Mouse (Mus musculus): ENCODE measurements at regions not wholly inside any gene's neighbourhood (a gene's known extent, or its start where the extent isn't known, plus 50 kb on each side); places are given as distances from the start of the nearest gene placed in this dataset.

DNA sequence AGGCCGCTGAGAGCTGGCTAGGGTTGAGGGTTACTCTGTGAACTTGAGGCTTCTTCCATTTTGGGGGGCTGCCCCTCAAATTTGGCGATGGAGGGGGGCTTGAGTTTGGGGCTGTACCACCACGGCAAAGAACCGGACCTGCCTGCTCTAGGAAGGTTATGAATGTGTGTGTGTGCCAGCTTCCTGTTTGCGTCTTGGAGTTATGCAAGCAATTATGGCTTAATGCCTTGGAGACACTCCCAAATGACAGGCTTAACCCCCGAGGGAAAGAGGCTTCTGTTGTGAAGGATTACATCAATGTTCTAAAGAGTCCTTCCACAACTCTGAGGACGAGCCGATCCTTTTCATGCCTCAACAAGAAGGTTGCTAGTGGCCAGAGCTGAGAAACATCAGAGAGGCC lies 294.1 kb downstream of the Bcl11a start:
- intact Hi-C loops (cut with DNase I): no loop called here
- DNase-seq: no peak

DNA sequence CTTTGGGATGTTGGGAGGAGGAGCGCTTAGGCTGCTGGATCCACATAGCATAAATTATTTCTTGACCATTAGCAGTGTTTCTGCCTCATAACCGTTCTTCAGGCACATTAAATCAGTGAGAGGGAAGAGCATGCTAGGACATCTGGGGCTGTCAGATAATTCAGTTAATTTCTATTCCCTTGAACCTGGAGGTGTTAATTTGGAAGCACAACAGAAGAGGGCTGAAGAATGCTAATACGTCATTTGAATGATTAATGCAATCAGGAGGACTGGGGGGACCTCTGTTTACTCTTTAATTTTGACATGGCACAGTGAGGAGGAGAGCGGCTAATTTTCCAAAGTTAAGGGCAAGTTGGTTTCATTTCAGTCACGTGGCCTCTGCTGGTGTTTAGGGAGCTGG lies 294.8 kb downstream of the Bcl11a start:
- intact Hi-C loops (cut with DNase I): no loop called here
- no peak for DNase-seq

DNA sequence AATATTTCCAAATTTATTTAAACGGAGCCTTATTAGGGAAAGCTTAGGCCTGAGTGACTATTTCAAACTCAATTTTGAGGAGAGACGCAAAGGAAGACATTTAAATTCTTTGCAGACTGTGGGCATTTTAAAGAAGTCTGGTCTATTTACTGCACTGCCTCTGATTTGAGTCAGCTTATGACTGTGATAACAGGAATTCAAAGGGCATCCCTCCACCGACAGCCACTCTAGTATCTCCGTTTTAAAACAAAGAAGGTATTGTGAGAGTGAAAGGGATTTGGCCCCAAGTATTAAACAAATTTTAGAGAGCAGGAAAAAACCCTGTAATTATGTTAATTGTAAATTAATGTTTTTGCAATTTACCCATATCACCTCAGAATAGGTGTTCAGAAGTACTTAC lies 295.4 kb downstream of the Bcl11a start:
- no peak for DNase-seq
- intact Hi-C loops (cut with DNase I): no loop called here

DNA sequence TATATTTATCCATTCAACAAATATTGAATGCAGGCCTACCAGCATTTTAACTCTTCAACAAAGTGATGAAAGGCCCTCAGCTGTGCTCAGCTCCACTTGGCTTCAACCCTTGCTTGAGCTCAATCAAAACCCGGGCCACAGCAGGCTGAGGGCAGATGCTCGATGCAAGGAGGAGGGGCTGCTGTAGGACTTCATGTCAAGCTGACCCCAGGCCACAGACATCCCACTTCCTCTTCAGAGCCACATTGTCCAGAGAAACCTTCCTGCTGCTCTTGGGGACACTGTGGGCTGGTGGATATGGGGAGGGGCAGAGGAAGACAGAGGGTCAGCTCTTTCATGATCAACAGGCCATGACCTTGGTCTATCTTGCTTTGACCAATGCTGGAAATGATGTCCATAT lies 299.7 kb downstream of the Bcl11a start:
- no peak for DNase-seq

DNA sequence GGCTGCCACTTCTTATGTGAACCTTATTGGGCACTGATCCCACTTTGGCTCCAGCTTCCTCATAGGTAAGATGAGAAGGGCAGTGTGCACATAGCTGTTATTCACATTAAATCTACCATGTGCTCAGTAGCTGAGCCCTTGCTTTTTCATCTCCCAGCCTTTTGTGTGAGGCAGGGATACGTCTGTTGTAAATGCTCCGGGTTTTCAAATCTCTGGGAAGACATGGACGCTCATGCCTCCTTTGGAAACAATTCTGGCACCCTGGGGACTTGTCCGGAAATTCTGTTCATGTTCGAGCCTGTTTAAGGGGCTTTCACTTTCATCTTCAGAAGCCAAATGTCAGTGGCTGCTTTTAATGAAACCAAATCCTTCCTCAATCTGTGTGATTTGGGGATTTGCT lies 312.7 kb downstream of the Bcl11a start:
- DNase-seq: no peak
- intact Hi-C loops (cut with DNase I): no loop called here

More for the DNA sequence above, 299.7 kb downstream of the Bcl11a start:
- intact Hi-C loops (cut with DNase I): no loop called here

DNA sequence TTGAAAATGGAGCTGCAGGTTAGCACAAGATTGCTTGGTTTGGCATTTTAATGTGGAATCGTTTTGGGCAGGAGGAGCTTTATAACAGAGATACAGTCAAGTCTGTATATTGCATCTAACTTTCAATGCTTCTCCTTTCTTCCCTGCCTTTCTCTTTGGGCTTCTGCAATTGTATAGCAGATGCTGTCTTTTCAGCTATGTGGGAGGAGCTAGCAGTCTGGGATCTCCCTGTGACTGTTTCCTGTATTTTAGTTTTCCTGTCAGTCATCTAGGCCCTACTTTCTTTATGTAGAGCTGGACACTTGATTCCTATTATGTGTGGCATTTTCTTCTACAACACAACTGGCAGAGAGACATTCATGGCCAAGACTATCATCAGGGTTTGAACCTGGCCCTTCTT lies 313.5 kb downstream of the Bcl11a start:
- no peak for DNase-seq
- intact Hi-C loops (cut with DNase I): no loop called here

DNA sequence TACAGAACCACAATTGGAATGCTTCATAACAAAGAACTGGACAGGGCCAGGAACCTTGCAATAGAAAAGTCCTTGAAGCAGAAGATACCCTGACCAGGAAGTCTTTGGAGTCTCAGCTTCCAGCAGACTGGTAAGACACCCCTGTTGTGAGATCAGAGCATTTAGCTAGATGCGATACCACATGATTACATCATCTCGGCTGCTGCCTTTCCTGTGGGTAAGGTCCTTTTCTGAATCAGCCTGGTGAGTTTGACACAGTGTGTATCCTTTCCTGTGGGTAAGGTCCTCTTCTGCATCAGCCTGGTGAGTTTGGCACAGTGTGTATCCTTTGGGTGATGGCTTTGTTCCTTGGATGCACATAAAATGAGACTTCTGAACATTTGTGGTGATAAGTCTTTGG lies 317.6 kb downstream of the Bcl11a start:
- intact Hi-C loops (cut with DNase I): no loop called here
- DNase-seq: no peak

DNA sequence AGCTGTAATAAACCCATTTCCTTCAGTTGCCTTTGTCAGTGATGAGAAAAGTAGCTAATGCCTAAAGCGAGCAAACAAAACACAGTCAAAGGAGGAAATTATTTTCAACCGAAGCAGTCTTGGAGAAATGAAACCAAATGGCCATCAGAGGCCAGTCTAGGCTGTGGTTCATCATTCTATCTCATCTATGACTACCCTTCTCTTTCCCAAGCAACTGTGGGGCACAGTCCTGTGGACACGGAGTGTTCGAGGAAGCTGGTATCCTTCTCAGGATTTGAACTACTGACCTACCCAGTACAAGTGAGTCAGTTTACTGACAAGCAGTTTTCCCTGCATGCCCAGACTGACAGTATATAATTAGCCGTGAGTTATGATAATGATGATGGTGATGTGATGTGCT lies 319.1 kb downstream of the Bcl11a start:
- DNase-seq: no peak
- intact Hi-C loops (cut with DNase I): no loop called here

DNA sequence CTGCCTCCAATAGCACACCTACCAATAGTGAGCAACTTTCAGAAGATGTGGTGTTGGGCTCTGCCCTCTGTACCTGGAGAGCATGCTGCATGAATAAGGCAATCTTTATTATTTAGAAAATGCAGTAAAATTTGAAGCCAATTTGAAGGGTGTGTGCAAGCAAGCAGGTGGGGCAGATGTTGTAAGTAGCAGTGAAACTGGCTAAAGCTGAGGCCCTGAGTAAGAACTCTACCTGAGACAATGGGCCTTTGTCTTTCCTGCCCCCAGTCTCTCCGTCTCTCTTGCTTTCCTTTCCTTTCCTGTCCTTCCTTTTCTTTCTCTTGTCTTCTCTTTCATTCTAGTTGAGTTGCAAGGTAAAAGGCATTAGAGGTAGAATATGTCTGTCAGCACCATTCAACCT lies 319.9 kb downstream of the Bcl11a start:
- intact Hi-C loops (cut with DNase I): no loop called here
- no peak for DNase-seq

DNA sequence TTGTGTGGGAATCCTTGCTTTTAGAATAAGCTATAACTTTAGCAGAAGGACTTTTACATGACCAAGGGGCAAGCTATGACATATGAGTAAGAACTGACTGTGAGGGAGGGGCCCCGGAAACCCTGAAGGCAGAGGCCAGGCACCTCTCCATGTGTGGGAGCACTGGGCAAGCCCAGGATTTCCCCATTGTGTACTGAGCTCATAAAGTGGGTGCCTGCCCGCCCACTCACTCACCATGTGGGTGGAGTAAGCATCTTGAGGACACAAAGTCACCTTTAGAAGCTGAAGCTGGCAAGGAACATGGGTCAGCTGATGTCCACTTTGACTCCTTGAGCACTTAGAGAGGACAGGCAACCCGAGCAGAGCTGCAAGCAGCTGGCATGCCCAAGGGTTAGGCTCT lies 323.3 kb downstream of the Bcl11a start:
- intact Hi-C loops (cut with DNase I): no loop called here
- DNase-seq: no peak

DNA sequence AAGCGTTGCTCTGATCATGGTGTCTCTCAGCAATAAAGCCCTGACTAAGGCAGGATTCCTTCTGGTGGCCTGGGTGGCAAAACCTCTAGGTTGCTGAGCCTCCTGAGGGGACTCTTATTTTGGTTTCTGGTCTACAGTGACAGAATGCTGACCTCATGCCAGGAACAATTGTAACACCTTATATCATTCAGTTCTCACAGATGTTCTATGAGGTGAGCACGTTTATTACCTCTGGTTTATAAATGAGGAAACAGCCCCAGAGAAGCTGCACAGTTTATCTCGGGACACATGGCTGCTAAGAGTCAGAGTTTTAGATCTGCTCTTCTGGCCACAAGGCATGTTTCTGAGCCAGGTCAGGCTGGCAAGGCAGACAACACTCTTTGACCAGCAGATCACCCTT lies 324.3 kb downstream of the Bcl11a start:
- intact Hi-C loops (cut with DNase I): no loop called here
- no peak for DNase-seq

DNA sequence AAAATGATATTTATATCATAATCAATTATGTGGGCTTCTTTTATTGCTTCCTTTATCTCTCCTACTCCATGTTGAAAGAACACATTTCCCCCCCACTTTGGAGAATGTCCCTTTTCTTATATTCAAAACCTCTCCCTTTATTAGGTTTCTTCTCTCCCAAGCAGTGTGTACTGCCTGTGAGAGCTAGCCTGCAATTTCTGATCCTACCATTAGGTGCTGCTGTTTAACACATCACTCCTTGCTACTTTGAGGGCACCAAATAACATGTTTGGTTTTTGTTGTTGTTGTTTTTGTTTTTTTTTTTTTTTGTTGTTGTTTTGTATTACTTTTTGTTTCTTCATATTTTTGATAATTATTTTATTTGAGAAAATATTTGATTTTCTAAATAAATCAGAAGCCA lies 336.9 kb downstream of the Bcl11a start:
- intact Hi-C loops (cut with DNase I): no loop called here
- DNase-seq: no peak

DNA sequence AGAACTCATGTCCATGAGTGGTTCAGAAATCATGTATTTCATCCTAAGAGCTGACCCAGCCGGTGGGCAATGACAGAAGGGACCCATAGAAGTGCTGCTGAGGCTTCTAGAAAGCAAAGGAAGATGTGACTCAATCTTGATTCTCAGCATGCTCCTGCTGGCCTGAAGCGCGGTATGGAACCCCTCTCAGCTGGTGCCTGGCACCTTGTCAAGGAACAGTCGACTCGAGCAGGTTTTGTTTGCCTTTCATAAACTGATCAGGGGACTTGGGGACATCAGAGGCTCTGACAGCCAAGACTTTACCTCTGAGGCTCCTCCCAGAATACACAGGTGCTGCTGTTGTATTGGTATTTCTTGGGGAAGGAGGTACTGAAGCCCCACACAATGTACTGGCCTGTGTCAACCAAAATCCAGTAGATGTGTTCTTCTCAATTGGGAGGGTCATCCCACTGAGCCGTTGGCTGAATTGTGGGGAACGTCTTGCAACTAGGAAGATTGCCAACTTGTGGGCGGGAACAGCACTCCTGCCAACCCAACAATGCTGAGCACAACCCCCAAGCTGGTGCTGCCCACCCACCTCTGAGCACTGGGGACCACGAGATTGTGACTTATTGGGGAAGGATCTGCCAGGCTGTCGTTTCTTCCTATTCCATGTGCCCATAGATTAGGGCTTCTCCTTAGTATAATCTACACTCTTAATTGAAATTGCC lies 344.4 kb downstream of the Bcl11a start:
- intact Hi-C loops (cut with DNase I): no loop called here
- peak; percentile 80 for DNase-seq

DNA sequence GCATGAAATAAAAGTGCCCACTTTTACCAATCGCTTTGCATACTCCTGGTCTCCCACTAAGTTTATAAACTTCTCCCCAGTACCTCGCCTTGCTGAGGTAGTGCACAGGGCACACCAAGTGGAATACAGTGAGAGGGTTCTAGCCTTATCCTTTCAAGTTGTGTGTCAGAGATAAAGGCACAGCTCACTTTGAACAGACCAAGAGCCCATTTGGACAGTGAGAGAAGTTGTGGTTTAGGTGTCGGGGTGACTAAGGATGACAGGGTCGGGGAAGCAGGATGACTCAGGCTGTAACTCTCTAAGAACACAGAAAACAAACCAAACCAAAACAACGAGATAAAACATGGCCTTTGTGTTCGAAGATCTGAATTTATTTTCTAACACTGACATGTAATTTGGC lies 345.4 kb downstream of the Bcl11a start:
- intact Hi-C loops (cut with DNase I): no loop called here
- no peak for DNase-seq

DNA sequence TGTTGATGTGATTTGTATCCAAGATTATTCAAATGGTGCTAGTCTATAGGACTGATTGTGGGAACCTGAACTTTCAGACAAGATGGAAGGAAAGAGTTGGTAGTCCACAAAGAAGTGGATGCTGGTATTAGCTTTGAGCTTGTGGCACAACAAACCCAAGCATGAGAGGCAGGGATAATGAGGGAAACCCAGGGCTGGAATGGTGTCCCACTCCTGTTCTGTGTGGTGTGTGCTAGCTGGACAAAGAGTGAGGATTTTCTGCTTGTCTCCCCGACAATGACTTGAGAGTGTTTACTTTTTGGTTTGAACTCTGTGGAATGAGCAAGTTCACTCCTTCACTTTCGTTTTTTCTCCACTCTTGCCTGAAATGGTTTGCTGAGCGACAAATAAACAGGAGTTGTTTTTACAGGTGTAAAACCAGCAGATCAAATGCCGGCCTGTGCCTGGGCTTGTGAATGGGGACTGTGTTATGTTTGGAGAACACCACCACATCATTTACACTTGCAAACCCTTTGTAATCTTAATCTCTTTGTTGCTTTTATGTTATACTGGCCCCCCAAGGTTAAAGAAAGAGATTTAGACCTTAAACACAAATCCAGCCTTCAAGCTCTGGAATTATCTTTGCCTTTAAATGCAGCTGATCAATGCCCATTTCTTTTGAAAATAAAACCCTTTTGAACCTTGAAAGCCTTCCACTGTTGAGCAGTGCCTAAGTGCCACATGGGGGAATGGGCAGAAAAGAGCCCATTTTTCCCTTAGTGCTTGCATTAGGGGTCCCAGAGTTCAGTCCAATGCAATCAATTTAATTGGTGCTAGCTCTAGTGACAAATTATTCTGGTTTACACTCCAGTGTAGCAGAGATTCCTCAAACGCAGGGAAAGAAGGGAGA lies 349.4 kb downstream of the Bcl11a start:
- no peak for DNase-seq
- intact Hi-C loops (cut with DNase I): no loop called here

DNA sequence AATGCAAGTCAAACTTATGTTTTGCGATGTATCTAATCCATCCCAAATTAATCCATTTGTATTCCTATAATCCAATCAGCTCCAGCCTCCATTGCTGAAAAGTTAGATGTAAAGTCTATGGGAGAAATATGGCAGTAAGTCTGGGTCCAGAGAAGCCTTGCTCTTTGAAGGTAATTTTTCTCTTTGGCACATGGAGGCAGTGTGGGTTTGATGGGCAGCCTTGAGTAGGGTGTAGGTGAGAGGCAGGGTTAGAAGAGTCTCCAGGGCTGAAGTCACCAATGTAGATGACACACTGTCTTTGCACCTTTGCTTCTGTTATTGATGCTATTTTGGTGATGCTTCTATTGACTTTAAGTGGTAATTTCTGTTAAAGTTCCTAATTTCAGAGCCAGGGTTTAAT lies 370.8 kb downstream of the Bcl11a start:
- intact Hi-C loops (cut with DNase I): no loop called here

DNA sequence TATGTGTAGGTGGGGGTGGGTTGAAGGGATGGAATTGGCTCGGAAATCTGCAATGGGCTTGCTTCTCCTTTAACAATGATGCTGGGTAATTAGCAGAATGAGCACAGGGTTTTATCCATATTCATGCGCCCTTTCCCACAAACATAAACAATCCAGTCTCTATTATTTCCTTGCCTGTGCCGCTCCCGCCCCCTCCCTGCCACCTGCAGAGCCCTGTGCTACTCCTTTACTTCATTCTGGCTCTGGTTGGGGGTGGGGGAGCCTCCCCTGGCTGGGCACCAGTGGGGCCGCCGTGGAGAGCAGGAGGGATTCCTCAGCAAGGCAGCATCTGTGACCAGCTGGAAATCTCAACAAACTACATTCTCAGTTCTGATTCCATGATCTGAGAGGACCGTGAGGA lies 374.4 kb downstream of the Bcl11a start:
- DNase-seq: no peak
- intact Hi-C loops (cut with DNase I): no loop called here

More for the DNA sequence above, 370.8 kb downstream of the Bcl11a start:
- no peak for DNase-seq

DNA sequence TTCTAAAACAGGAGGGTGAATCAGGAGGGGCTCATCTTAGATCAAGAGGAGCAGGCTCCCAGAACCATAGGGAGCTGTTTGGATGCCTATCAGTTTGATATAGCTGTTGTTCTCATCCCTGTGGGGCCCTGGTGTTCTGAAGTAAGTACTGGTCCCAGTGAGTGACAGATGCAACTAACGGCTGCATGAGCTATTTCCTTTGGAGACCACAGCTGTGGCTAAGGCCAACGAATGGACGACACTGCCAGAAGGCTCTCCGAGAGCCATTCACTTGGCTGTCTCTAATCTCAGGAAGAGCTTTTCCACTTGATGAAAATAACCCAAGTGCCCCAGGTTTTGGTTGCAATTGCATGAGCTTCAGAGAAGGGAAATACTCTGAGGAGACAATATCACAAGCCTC lies 386.8 kb downstream of the Bcl11a start:
- no peak for DNase-seq
- intact Hi-C loops (cut with DNase I): no loop called here

DNA sequence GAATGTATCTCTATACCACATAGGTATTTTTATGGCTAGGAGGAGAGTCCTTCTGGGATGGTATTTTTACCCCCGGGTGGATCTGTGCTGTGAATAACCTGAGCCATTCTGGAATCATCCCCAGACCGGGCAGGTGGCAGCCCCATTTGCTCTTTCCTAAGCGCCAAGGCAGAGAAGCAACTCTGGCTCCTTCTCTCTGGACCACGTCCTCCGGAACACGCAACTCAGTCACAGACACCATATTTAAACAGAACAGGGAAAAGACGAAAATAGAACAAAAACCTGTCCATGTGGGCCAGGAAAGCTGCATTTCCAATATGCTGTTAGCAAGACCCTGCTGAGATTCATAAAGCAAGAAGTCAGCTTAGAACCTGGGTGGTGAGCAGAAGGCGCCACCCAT lies 389.6 kb downstream of the Bcl11a start:
- intact Hi-C loops (cut with DNase I): no loop called here
- no peak for DNase-seq

DNA sequence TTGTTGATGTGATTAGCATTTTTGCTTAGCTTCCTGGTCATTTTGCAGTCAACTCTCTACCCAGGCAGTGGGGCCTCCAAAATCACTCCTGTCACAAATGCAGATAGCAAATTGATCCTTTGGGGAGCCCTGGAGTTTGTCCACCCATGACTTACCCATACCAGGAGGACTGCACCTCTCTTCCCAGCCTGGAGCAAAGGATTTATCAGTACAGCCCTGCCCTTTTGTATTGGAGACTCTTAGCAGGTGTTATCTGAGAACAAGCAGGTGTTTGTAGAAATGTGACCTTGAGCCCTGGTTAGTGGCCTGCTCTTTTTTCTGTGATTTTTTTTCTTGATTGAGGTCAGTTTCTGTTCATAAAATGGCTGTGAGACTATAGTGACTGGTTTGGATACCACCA lies 392.6 kb downstream of the Bcl11a start:
- no peak for DNase-seq
- intact Hi-C loops (cut with DNase I): no loop called here

DNA sequence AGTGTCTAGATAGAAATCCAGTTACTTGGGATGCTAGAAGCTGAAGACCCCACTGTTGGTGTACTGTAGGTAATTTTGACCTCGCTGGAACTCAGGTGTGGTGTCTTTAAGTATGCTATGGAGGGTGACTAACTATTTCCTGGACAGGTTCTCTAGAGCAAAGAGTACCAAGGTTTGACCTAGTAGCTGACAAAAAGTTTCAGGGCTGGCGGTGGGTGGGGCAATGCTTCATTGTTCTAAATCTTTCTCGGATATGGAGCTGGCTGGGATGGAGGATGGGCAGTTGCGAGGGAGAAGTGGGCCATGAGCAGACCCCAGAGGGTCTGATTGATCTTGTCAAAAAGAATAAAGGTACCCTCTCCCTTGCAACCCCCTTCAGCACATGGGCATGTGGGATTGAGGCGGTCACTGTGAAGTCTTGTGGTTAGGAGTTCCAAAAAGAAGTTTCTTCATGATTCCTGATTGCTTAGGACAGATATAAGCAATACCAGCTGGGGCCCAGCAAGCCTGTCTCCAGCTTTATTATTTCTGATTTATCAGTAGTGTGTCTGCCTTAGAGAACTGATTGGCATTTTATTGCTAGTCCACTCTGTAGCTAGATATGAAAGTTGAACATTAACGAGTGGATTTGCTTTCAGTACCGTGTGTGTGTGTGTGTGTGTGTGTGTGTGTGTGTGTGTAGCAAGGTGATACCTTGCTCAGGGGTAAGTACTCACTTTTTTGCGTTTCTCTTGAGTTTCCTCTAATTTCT lies 394.9 kb downstream of the Bcl11a start:
- intact Hi-C loops (cut with DNase I): no loop called here
- no peak for DNase-seq

All from left cerebral cortex, postnatal 4 days (tissue).